Comparison of ENCODE assay signal across 24 mouse cellular contexts in the genomic region with DNA sequence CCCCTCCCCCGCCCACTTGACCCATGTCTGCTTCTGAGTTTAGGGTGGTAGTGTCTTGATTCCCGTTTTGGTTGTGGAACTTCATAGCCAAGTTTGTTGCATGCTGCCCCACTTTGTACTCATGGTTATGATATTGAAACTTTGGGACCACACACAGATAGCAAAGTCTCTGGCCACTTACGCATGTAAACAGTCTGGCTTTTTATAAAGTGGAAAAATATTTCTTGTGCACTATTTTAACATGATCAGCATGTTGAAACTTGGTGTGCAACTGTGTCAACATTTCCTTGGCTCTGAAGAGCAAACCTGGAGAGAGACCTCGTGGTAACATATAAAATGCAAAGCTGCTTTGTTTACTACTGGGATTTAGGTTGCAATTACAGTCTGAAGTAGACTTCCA. TPM values are rescaled to one million over a fixed set of nuclear protein-coding genes. Genes with fewer than 3 reads are reported as not detected.
DNase-seq lines count a peak whose midpoint lies in the region; ATAC-seq and TF ChIP-seq lines count a peak whose summit lies in the region.
"Had no signal": no experiment of that assay in that cellular context is flagged by ENCODE, and none has a peak within 500 bp of the region (broad histone marks: within the 10 kb centered on the region; RNA-seq: fewer than 3 reads in every experiment).

No protein-coding gene starts in this region.

- TF ChIP-seq EP300 in liver, postnatal 0 days (IDR thresholded peaks at IDR 0.05; ENCODE audit: low read depth) = no peak

- H3K79me2 ChIP-seq in liver, adult 2 months (ENCODE audit: control insufficient read depth, insufficient read depth, low read length) = no peaks in the 10 kb centered on the region

- TF ChIP-seq POLR2A in liver, adult 2 months (IDR thresholded peaks at IDR 0.05; ENCODE audit: extremely low read depth, insufficient read depth, low read length) = no peak

- peak; percentile 69 for DNase-seq in liver, adult 2 months (ENCODE audit: extremely low read depth, low read depth, low spot score)
- no peak for DNase-seq in liver, postnatal 0 days
- peak; percentile 6 for DNase-seq in lung, postnatal 10 days
- DNase-seq in lung, postnatal 25 days (ENCODE audit: low spot score) = no peak
- no peak for DNase-seq in kidney, adult 18-20 months
- DNase-seq: B cell, adult 2 months; cerebellum, adult 8-10 months; cerebellum, postnatal 25 days; layer of hippocampus, postnatal 36 days; left cerebral cortex, postnatal 4 days; right cerebral cortex, adult 18-20 months had no signal

- no peak overlapping the region for H3K4me3 ChIP-seq in liver, adult 2 months (ENCODE audit: insufficient read depth, low read depth, low read length)
- H3K4me3 ChIP-seq in liver, postnatal 0 days (ENCODE audit: low read depth, low read length) = no peak overlapping the region
- no peak overlapping the region for H3K4me3 ChIP-seq in stomach, embryonic 15.5 days (replicated peaks)
- H3K4me3 ChIP-seq: forebrain, embryonic 10.5 days; forebrain, embryonic 15.5 days; heart, adult 2 months; heart, embryonic 12.5 days; hindbrain, embryonic 10.5 days; hindbrain, embryonic 15.5 days; neural tube, embryonic 12.5 days had no signal

- no peaks in the 10 kb centered on the region for H3K9me3 ChIP-seq in liver, postnatal 0 days (ENCODE audit: low read length)
- no peaks in the 10 kb centered on the region for H3K9me3 ChIP-seq in stomach, embryonic 15.5 days
- H3K9me3 ChIP-seq: forebrain, embryonic 10.5 days; forebrain, embryonic 15.5 days; heart, embryonic 12.5 days; hindbrain, embryonic 10.5 days; hindbrain, embryonic 15.5 days; neural tube, embryonic 12.5 days had no signal

- WGBS in liver, adult 2 months = 37% methylated on average over 4 of the region's 4 CpGs
- 60% methylated on average over 4 of the region's 4 CpGs for WGBS in liver, postnatal 0 days (ENCODE audit: insufficient replicate concordance)
- WGBS in stomach, embryonic 15.5 days = 50% methylated on average over 4 of the region's 4 CpGs

- no peaks in the 10 kb centered on the region for H3K27me3 ChIP-seq in liver, adult 2 months (ENCODE audit: control insufficient read depth, insufficient read depth, low read length)
- H3K27me3 ChIP-seq in liver, postnatal 0 days (ENCODE audit: insufficient read depth, low read length) = no peaks in the 10 kb centered on the region
- H3K27me3 ChIP-seq in stomach, embryonic 15.5 days (replicated peaks) = no peaks in the 10 kb centered on the region
- H3K27me3 ChIP-seq: forebrain, embryonic 15.5 days; heart, embryonic 12.5 days; hindbrain, embryonic 15.5 days; neural tube, embryonic 12.5 days had no signal

- no peak overlapping the region for H3K4me2 ChIP-seq in liver, postnatal 0 days (ENCODE audit: low read depth, low read length)
- H3K4me2 ChIP-seq in stomach, embryonic 15.5 days = no peak overlapping the region
- H3K4me2 ChIP-seq: forebrain, embryonic 15.5 days; heart, embryonic 12.5 days; hindbrain, embryonic 15.5 days; liver, embryonic 11.5 days; midbrain, embryonic 11.5 days; neural tube, embryonic 12.5 days had no signal

- no peak for TF ChIP-seq CTCF in liver, adult 2 months (IDR thresholded peaks at IDR 0.05; ENCODE audit: low read depth, low read length)
- no peak for TF ChIP-seq CTCF in liver, postnatal 0 days (IDR thresholded peaks at IDR 0.05; ENCODE audit: low read depth)

- ATAC-seq in liver, postnatal 0 days = no peak
- ATAC-seq in stomach, embryonic 15.5 days (ENCODE audit: insufficient read depth, low FRiP score, low read depth) = no peak
- ATAC-seq: activated CD4-positive, CD25-positive, alpha-beta regulatory T cell, adult 4 months; forebrain, embryonic 15.5 days; inflammation-experienced regulatory T-cells, adult 6 months had no signal

- H3K9ac ChIP-seq in liver, adult 2 months (ENCODE audit: low read depth, low read length) = no peak overlapping the region
- H3K9ac ChIP-seq in liver, postnatal 0 days (replicated peaks) = no peak overlapping the region
- H3K9ac ChIP-seq in stomach, embryonic 15.5 days = no peak overlapping the region
- H3K9ac ChIP-seq: forebrain, embryonic 15.5 days; heart, embryonic 12.5 days; hindbrain, embryonic 15.5 days; neural tube, embryonic 12.5 days had no signal

- no peaks in the 10 kb centered on the region for H3K36me3 ChIP-seq in liver, adult 2 months (ENCODE audit: control insufficient read depth, insufficient read depth, low read length)
- H3K36me3 ChIP-seq in liver, postnatal 0 days (replicated peaks; ENCODE audit: insufficient read depth, low read length) = no peaks in the 10 kb centered on the region
- H3K36me3 ChIP-seq in stomach, embryonic 15.5 days = no peaks in the 10 kb centered on the region
- H3K36me3 ChIP-seq: forebrain, embryonic 10.5 days; forebrain, embryonic 15.5 days; heart, embryonic 12.5 days; hindbrain, embryonic 10.5 days; hindbrain, embryonic 15.5 days; neural tube, embryonic 12.5 days had no signal

- peaks cover 7% of the 10 kb centered on the region for H3K4me1 ChIP-seq in liver, adult 2 months (ENCODE audit: control insufficient read depth, insufficient read depth, low read length)
- 0 out of 2 replicates have a peak, but pooled peaks cover 4% of the 10 kb centered on the region for H3K4me1 ChIP-seq in liver, postnatal 0 days (ENCODE audit: insufficient read depth)
- H3K4me1 ChIP-seq in stomach, embryonic 15.5 days = peaks cover 19% of the 10 kb centered on the region
- H3K4me1 ChIP-seq: forebrain, embryonic 10.5 days; forebrain, embryonic 15.5 days; hindbrain, embryonic 10.5 days; hindbrain, embryonic 15.5 days; neural tube, embryonic 12.5 days had no signal

- H3K27ac ChIP-seq in liver, adult 2 months (replicated peaks; ENCODE audit: insufficient read depth, low read depth, low read length) = no peak overlapping the region
- H3K27ac ChIP-seq in liver, postnatal 0 days (ENCODE audit: low read depth) = no peak overlapping the region
- H3K27ac ChIP-seq in stomach, embryonic 15.5 days = 0 out of 2 replicates have a peak overlapping the region, but pooled peaks have one; percentile 35
- H3K27ac ChIP-seq: forebrain, embryonic 10.5 days; forebrain, embryonic 15.5 days; heart, adult 2 months; hindbrain, embryonic 10.5 days; hindbrain, embryonic 15.5 days; kidney, postnatal 0 days; neural tube, embryonic 12.5 days had no signal

RNA-seq across cellular contexts. Expression of a gene that starts 56.3 kb away (rescaled TPM):
- 1.8 TPM in 1 of 2 replicates, not detected in the other for total RNA-seq in liver, adult 2 months (2014; rRNA removed)
- 6.1 and 8.0 TPM in 2 replicates for polyA plus RNA-seq in liver, adult 2 months (2012; rRNA removed)
- polyA plus RNA-seq in liver, postnatal 0 days (2015; fragmentation: Nextera tagmentation; extraction: Ambion mirVana) = 22.2 and 24.4 TPM in 2 replicates
- 32.9 and 33.7 TPM in 2 replicates for polyA plus RNA-seq in stomach, embryonic 15.5 days (2015; fragmentation: Nextera tagmentation; extraction: Ambion mirVana)

RNA-seq across cellular contexts. Expression of a gene that starts 56.3 kb away (rescaled TPM):
- 17.2 and 19.5 TPM in 2 replicates for total RNA-seq in liver, adult 2 months (2014; rRNA removed)
- 3.8 and 5.2 TPM in 2 replicates for polyA plus RNA-seq in liver, adult 2 months (2012; rRNA removed)
- polyA plus RNA-seq in liver, postnatal 0 days (2015; fragmentation: Nextera tagmentation; extraction: Ambion mirVana) = 5.0 and 6.5 TPM in 2 replicates
- polyA plus RNA-seq in stomach, embryonic 15.5 days (2015; fragmentation: Nextera tagmentation; extraction: Ambion mirVana) = 13.1 and 13.3 TPM in 2 replicates

RNA-seq across cellular contexts. Expression of a gene that starts 56.5 kb away (rescaled TPM):
- 1.5 and 1.8 TPM in 2 replicates for total RNA-seq in liver, adult 2 months (2014; rRNA removed)
- polyA plus RNA-seq in liver, adult 2 months (2012; rRNA removed) = 0.18 and 0.46 TPM in 2 replicates
- polyA plus RNA-seq in liver, postnatal 0 days (2015; fragmentation: Nextera tagmentation; extraction: Ambion mirVana) = 1.1 and 1.7 TPM in 2 replicates
- polyA plus RNA-seq in stomach, embryonic 15.5 days (2015; fragmentation: Nextera tagmentation; extraction: Ambion mirVana) = 5.6 and 6.6 TPM in 2 replicates

Comparison
In these comparisons a context has a peak if more than half of its experiments do, and no peak if none do; other contexts are left out.
1. DNase-seq: peak in liver, adult 2 months (single experiment) and lung, postnatal 10 days (single experiment); none in liver, postnatal 0 days (single experiment), lung, postnatal 25 days (single experiment) and kidney, adult 18-20 months (single experiment).